Mouse (Mus musculus): ENCODE results near the gene Napepld. TPM values are rescaled to one million over a fixed set of nuclear protein-coding genes. Genes with fewer than 3 reads are reported as not detected.

The Napepld gene
- polyA plus RNA-seq (2012; rRNA removed): 13.5 and 14.4 TPM in 2 replicates

DNA sequence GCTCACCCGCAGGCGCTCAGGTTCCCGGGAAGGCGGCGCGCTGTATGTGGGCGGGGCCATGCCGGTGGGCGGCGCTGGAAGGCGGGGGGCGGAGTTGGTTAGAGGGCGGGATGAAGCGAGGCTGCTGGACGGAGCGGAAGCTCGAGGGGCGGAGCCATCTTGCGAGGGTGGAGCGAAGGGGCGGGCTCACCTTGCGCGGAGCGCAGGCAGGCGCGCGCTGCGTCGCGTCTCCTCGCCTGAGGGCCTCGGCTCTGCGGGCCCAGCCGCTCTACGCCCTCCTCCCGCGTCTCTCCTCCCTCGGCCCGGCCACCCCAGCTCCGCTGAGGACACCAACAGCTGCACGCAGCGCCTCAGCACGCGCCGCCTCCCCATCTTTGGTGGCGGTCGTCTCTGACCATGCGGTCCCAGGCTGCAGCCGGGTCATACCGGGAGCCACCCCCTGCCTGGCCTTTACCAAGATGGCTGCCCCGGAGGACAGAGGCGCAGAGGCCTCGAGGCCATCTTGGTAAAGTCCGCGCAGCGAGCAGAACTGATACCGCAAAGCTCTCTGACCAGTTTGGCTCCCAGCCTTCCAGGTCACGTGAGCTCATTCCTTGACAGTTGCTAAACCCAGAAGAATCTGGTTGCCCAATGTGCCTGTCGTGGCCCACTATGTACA, at the start of gene Napepld:
Napepld (minus strand) TSS at position 46 of the 658 bp plus-strand sequence.
- TF ChIP-seq CTCF (IDR thresholded peaks at IDR 0.05; ENCODE audit: control insufficient read depth, insufficient read depth, insufficient replicate concordance, low read depth, low read length) (no peak), POLR2A (IDR thresholded peaks at IDR 0.05; ENCODE audit: control insufficient read depth, low read depth, low read length) (peak; percentile 100)
- Histone ChIP-seq H3K36me3 (ENCODE audit: control insufficient read depth, insufficient read depth, low read length) (no peaks in the 10 kb centered on the region), H3K27me3 (ENCODE audit: control insufficient read depth, insufficient read depth, low read length) (no peaks in the 10 kb centered on the region), H3K4me3 (ENCODE audit: control insufficient read depth, low read depth, low read length) (peak within 1 kb of the TSS; percentile 97), H3K4me1 (ENCODE audit: control insufficient read depth, insufficient read depth, low read length) (no peaks in the 10 kb centered on the region; the same call in 1 of the 2 replicates), H3K27ac (ENCODE audit: control insufficient read depth, insufficient read depth, low read depth, low read length) (peak within 1 kb of the TSS; percentile 99)

DNA sequence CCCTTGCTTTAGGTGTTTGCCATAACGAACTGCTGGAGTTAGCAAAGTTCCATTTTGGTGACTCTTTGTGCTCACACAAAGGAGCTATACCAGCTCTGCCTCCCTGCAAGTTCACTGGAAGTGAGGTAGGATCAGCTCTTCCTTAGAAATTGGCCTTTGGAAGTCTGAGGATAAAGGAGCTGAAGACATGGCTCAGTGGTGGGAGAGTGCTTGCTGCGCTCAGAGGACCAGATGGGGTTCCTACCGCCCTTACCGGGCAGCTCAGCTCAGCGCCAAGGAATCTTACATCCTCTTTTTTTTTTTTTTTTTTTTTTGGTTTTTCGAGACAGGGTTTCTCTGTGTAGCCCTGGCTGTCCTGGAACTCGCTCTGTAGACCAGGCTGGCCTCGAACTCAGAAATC, 44.8 kb upstream of the Napepld start:
- Histone ChIP-seq H3K36me3 (ENCODE audit: control insufficient read depth, insufficient read depth, low read length) (peaks cover 3% of the 10 kb centered on the region; the same call in 1 of the 2 replicates), H3K4me3 (ENCODE audit: control insufficient read depth, low read depth, low read length) (no peak overlapping the region), H3K4me1 (ENCODE audit: control insufficient read depth, insufficient read depth, low read length) (no peaks in the 10 kb centered on the region), H3K27me3 (ENCODE audit: control insufficient read depth, insufficient read depth, low read length) (no peaks in the 10 kb centered on the region), H3K27ac (ENCODE audit: control insufficient read depth, insufficient read depth, low read depth, low read length) (no peak overlapping the region)
- TF ChIP-seq CTCF (IDR thresholded peaks at IDR 0.05; ENCODE audit: control insufficient read depth, insufficient read depth, insufficient replicate concordance, low read depth, low read length) (no peak), POLR2A (IDR thresholded peaks at IDR 0.05; ENCODE audit: control insufficient read depth, low read depth, low read length) (no peak)

DNA sequence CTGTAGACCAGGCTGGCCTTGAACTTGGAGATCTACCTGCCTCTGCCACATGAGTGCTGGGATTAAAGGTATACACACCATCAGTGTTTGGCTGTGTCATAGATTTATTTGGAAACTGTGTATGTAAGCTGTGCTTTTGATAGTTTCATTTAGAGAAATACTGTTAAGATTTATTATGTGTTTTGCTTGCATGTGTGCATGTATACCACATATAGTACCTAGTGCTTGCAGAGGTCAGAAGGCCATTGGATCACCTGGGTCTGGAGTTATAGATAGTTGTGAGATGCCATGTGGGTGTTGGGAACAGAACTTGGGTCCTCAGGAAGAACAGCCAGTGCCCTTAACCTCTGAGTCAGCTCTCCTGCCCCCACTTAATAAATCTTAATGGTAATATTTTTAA, 43.5 kb upstream of the Napepld start:
- Histone ChIP-seq H3K27ac (ENCODE audit: control insufficient read depth, insufficient read depth, low read depth, low read length) (no peak overlapping the region), H3K27me3 (ENCODE audit: control insufficient read depth, insufficient read depth, low read length) (no peaks in the 10 kb centered on the region), H3K36me3 (ENCODE audit: control insufficient read depth, insufficient read depth, low read length) (peaks cover 8% of the 10 kb centered on the region), H3K4me1 (ENCODE audit: control insufficient read depth, insufficient read depth, low read length) (no peaks in the 10 kb centered on the region), H3K4me3 (ENCODE audit: control insufficient read depth, low read depth, low read length) (no peak overlapping the region)
- TF ChIP-seq POLR2A (IDR thresholded peaks at IDR 0.05; ENCODE audit: control insufficient read depth, low read depth, low read length) (no peak), CTCF (IDR thresholded peaks at IDR 0.05; ENCODE audit: control insufficient read depth, insufficient read depth, insufficient replicate concordance, low read depth, low read length) (no peak)

DNA sequence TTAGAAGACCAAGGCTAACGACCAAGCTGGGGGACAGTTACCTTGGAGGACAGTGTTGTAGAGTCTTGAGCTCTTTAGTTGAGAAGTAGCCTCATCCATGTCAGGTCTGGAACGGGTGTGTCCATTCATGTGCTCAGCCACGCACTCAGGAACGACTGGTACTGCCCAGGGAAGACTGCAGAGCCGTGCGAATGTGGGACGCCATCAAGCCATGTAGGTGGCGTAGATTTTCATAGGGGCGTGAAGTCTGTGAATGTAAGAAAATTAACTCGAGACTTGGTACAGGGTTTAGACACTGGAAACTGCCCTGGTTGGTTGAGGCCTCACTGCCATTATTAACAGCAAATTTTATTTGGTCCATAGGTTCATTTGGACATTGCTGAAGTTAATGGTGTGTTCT, 42.4 kb upstream of the Napepld start:
- TF ChIP-seq CTCF (IDR thresholded peaks at IDR 0.05; ENCODE audit: control insufficient read depth, insufficient read depth, insufficient replicate concordance, low read depth, low read length) (no peak), POLR2A (IDR thresholded peaks at IDR 0.05; ENCODE audit: control insufficient read depth, low read depth, low read length) (no peak)
- H3K4me1 ChIP-seq (ENCODE audit: control insufficient read depth, insufficient read depth, low read length): no peaks in the 10 kb centered on the region
- no peak overlapping the region for H3K27ac ChIP-seq (ENCODE audit: control insufficient read depth, insufficient read depth, low read depth, low read length)
- no peak overlapping the region for H3K4me3 ChIP-seq (ENCODE audit: control insufficient read depth, low read depth, low read length)
- H3K27me3 ChIP-seq (ENCODE audit: control insufficient read depth, insufficient read depth, low read length): no peaks in the 10 kb centered on the region
- H3K36me3 ChIP-seq (ENCODE audit: control insufficient read depth, insufficient read depth, low read length): peaks cover 9% of the 10 kb centered on the region

DNA sequence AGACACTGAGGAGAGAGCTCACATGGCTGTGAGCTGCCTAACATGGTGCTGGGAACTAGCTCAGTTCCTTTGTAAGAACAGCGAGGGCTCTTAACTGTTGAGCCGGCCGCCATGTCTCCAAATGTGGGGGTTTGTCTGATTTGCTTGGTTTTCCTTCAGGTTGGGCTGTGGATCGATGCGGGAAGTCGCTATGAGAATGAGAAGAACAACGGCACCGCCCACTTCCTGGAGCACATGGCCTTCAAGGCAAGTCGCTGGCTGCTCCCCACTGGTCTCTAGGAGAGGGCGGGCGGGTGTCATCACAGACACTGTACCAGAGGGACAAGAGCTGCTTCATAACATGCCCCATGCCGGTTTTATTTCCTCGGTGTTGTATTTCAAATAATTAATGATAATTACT, 38.7 kb upstream of the Napepld start:
- H3K27ac ChIP-seq (ENCODE audit: control insufficient read depth, insufficient read depth, low read depth, low read length): no peak overlapping the region
- no peak for TF ChIP-seq POLR2A (IDR thresholded peaks at IDR 0.05; ENCODE audit: control insufficient read depth, low read depth, low read length)
- no peak for TF ChIP-seq CTCF (IDR thresholded peaks at IDR 0.05; ENCODE audit: control insufficient read depth, insufficient read depth, insufficient replicate concordance, low read depth, low read length)
- H3K4me3 ChIP-seq (ENCODE audit: control insufficient read depth, low read depth, low read length): no peak overlapping the region
- peaks cover 7% of the 10 kb centered on the region for H3K36me3 ChIP-seq (ENCODE audit: control insufficient read depth, insufficient read depth, low read length)
- H3K27me3 ChIP-seq (ENCODE audit: control insufficient read depth, insufficient read depth, low read length): no peaks in the 10 kb centered on the region
- H3K4me1 ChIP-seq (ENCODE audit: control insufficient read depth, insufficient read depth, low read length): peaks cover 14% of the 10 kb centered on the region

DNA sequence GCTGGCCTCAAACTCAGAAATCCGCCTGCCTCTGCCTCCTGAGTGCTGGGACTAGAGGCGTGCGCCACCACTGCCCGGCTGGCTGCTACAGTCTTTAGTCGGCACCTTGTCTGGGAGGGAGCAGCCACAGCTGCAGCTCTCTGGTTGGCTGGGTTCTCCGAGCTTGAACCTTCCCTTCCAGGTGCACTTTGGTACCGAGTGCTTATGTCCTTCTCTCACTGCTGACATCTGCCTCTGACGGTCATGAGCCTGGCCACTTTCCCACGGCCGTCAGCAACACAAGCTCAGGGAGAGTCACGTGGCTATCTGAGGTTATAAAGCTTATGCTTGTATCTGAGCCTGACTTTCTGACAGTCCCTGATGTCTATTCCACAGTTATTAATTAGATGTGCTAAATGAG, 37.9 kb upstream of the Napepld start:
- peaks cover 14% of the 10 kb centered on the region for H3K4me1 ChIP-seq (ENCODE audit: control insufficient read depth, insufficient read depth, low read length)
- peaks cover 6% of the 10 kb centered on the region for H3K36me3 ChIP-seq (ENCODE audit: control insufficient read depth, insufficient read depth, low read length)
- H3K27me3 ChIP-seq (ENCODE audit: control insufficient read depth, insufficient read depth, low read length): no peaks in the 10 kb centered on the region
- TF ChIP-seq POLR2A (IDR thresholded peaks at IDR 0.05; ENCODE audit: control insufficient read depth, low read depth, low read length) (no peak), CTCF (IDR thresholded peaks at IDR 0.05; ENCODE audit: control insufficient read depth, insufficient read depth, insufficient replicate concordance, low read depth, low read length) (no peak)
- no peak overlapping the region for H3K27ac ChIP-seq (ENCODE audit: control insufficient read depth, insufficient read depth, low read depth, low read length)
- H3K4me3 ChIP-seq (ENCODE audit: control insufficient read depth, low read depth, low read length): no peak overlapping the region

DNA sequence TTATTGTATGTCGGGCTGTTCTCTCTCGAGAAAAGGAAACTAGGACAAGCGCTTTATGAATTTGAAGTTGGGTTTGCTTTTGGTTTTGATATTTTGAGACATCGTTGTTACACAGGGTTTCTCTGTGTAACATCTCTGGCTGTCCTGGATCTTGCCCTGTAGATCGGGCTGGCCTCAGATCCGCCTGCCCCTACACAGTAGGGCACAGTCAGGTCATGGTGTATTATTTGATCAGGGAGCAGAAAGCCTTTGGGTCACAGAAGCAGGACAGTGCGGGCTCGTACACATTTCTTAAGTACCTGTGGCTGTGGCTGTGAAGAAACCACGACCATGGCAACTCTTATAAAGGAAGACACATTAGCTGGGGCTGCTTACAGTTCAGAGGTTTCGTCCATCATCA, 36.4 kb upstream of the Napepld start:
- Histone ChIP-seq H3K27ac (ENCODE audit: control insufficient read depth, insufficient read depth, low read depth, low read length) (no peak overlapping the region), H3K36me3 (ENCODE audit: control insufficient read depth, insufficient read depth, low read length) (peaks cover 6% of the 10 kb centered on the region), H3K4me3 (ENCODE audit: control insufficient read depth, low read depth, low read length) (peak overlapping the region; percentile 80), H3K4me1 (ENCODE audit: control insufficient read depth, insufficient read depth, low read length) (peaks cover 14% of the 10 kb centered on the region), H3K27me3 (ENCODE audit: control insufficient read depth, insufficient read depth, low read length) (no peaks in the 10 kb centered on the region)
- TF ChIP-seq CTCF (IDR thresholded peaks at IDR 0.05; ENCODE audit: control insufficient read depth, insufficient read depth, insufficient replicate concordance, low read depth, low read length) (no peak), POLR2A (IDR thresholded peaks at IDR 0.05; ENCODE audit: control insufficient read depth, low read depth, low read length) (no peak)

Measured in testis, adult 2 months (tissue).